Mouse (Mus musculus) frontal cortex, postnatal 36 days (tissue): ENCODE data around the gene Chmp2a.

Source experiments
- DNase-seq, 2 experiments: peaks; one replicate each; pipeline ENCODE4 v3.0.0; 2022; ENCODE audit warnings: low spot score in 2 of 2

Gene Chmp2a

GRCm38 (mm10) chr7:13035211-13035855 lies 726 bp upstream of the Chmp2a start:
- no peak for DNase-seq

GRCm38 (mm10) chr7:13033451-13034147 lies 1.0 kb downstream of the Chmp2a start:
- DNase-seq: no peak

GRCm38 (mm10) chr7:13032541-13032940 lies 2.1 kb downstream of the Chmp2a start:
- DNase-seq: no peak

- DNase-seq: no peak
Observed at GRCm38 (mm10) chr7:13031983-13032382, 2.6 kb downstream of the Chmp2a start.

DNA sequence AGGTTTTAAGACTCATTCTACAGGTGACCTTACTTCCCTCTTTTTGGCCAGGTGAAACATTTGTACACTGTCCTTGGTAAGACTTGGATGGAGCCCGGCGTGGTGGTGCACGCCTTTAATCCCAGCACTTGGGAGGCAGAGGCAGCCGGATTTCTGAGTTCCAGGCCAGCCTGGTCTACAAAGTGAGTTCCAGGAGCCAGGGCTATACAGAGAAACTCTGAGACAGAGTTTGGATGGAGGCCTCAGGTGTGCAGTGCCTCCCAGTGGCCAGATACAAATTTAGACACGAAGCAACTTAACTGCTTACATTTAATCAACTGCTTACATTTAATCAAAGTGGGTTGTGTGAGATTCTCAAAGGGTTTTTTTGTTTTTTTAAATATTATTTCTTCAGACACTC lies 3.5 kb downstream of the Chmp2a start:
- DNase-seq: no peak

DNA sequence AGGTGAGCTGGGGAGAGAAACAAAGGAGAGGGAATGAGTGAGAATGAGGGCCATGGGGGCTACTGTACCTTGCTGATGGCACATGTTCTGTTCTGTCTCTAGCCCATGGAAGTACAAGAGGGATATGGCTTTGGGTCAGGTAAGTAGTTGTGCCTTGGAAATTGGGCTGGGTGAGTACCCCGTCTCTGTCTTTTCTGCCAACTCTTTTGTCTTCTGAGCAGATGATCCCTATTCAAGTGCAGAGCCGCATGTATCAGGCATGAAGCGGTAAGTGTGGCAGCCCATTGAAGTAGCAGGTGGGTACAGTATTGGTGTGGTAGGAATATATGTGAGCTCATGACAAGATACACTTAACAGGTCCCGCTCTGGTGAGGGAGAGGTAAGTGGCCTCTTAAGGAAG lies 5.6 kb downstream of the Chmp2a start:
- DNase-seq: no peak

GRCm38 (mm10) chr7:13025511-13026112 lies 9.0 kb downstream of the Chmp2a start:
- no peak for DNase-seq

- peak; percentile 74 to 84 for DNase-seq
Observed at GRCm38 (mm10) chr7:13024805-13025204, 9.8 kb downstream of the Chmp2a start.

- DNase-seq: peak; percentile 96 to 98
Observed at GRCm38 (mm10) chr7:13023928-13024731, 10.5 kb downstream of the Chmp2a start.

DNA sequence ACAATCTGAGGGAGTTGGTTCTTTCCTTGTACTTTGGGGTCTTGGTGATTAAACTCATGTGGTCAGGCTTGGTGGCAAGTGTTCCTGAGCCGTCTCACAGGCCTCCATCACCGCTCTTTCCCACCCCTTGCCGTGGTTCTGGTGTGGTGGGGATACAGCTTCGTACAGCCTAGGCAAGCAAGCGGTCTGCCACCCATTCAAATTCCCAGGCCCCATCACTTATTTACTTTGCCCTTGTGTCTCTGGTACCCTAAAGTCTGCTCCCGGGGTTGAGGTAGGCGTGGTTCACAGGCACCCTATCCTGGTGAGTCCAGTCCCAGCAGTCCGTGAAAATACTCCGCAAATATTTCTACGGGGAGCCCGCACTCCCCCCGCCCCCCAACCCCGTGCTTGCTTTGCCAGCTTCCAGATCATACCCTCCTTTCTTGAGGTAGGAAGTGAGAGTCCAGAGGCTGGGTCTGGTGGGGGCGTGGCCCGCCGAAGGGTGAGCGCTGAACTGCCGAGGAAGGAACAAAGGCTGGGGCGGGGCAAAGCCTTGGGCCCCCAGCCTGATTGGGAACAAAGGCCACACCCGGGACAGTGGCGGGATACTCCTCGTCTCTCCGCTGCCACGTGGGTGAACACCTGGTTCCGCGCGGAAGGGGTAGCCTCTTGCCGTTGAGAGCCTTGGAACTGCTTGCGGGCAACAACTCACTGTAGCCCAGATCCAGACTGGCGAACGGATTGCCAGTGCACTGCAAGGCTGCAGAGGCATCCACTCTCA lies 11.7 kb downstream of the Chmp2a start:
- DNase-seq: no peak

- no peak for DNase-seq
Observed at GRCm38 (mm10) chr7:13015217-13015616, 19.4 kb downstream of the Chmp2a start.

- no peak for DNase-seq
Observed at GRCm38 (mm10) chr7:13014275-13014839, 20.2 kb downstream of the Chmp2a start.

DNA sequence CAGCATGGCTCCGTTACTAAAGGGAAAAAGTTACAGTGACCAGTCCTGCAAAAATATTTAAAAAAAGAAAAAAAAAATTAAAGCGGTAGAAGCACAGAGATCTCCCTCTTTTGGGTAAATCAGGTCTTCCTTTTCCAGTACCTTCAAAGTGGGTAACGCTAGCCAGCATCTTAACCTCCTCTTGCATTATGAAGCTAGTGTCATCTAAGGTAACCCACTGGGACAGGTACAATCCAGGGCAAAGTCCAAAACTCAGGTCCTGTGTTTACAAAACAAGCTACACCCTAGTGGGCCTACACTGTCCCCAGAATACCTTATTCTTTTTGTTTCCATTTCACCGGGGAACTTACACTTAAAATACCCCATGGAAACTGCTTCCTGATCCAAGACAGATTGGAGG lies 20.9 kb downstream of the Chmp2a start:
- no peak for DNase-seq

DNA sequence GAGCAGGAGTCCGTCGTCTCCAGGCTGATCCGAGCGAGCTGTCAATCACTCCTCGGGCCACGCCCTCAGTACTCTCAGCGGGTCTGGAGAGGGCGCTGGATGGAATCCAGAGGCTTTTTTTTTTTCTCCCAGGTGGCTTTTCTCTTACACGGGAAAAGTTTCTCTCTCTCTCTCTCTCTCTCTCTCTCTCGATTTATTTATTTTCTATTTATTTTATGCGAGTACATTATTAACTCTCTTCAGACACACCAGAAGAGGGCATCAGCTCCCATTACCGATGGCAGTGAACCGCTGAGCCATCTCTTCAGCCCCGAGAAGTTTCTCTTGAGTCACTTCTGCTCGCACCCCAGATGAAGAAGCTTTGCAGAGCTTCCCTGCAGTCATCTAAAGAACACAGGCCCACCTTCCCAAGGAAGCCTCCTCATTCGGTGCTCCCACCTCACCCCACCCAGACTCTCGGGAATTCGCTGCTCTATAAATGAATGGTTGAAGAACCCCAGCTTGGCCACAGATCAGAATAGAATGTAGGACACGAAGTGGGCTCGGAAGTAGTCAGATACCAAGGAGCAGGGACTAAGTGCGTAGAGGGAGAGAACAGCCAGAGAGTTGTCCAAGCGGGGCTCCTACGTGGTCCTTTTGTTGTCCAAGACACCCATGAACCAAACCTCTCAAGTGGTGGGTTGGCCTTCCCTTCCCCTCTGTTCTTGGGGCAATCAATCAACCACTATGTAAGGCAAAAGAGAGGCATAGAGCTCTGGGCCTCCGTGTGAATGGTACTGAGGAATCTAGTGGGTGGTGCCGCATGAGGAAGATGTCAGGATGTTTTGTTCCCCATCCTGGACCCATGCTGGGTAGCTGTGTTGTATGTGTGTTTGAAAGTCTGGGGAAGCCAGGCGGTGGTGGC lies 24.4 kb downstream of the Chmp2a start, which contains the start of gene Zbtb45:
Gene Zbtb45, minus strand, starts transcription at position 30 of the 904 bp plus-strand sequence.
- DNase-seq: no peak

GRCm38 (mm10) chr7:13009143-13010004 lies 25.2 kb downstream of the Chmp2a start:
- peak; percentile 94 to 96 for DNase-seq

DNA sequence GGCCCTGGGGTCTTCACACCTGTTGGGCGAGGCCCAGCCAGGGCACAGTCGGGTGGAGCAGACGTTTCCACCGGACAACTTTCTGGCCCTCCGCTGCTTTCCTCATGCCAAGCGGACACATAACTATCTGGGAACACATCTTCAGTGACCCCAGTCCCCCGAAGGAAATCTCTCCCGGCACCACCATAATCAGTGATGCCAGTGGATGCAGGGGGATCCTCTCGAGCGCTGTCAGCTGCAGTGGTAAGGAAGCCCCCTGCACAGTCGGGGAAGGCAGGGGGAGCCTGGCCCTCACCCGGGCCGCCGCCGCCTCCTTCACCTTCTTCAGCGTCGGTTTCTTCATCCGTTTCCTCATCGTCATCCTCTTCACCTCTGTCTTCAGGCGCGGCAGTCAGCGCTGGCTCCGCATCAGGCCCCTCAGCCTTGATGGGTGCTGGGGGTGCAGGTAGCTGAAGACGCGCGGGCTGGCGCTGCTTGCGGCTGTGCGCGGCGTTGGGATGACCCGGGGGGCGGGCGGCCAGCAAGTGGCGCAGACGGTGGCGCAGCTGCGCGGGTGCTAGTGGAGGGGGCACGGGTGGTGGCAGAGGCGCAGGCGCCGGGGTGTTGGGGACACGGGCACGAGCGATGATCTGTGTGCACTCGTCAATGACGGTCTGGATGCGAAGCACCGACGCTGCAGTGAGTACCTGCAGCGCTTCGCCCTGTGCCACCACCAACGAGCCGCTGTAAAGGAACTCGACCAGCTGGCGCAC lies 27.1 kb downstream of the Chmp2a start:
- no peak for DNase-seq

DNA sequence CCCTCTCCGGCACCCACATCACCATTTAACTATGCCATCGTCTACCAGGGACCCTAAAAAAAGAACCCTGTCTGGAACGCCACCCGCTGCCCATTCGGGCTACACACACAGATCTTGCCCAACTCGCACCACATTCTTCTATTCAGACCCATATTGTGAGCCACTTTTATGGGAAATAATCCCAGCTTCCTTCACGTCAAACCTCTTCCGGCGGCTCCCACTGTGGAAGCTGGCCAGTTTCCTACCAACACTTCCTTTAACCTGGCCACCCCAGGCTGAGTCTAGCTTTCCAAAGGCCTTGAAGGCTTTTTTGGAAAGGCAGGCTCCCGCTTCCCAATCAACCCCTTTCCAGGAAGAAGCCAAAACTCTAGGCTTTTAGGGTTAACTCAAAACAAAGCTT lies 28.1 kb downstream of the Chmp2a start:
- DNase-seq: no peak

DNA sequence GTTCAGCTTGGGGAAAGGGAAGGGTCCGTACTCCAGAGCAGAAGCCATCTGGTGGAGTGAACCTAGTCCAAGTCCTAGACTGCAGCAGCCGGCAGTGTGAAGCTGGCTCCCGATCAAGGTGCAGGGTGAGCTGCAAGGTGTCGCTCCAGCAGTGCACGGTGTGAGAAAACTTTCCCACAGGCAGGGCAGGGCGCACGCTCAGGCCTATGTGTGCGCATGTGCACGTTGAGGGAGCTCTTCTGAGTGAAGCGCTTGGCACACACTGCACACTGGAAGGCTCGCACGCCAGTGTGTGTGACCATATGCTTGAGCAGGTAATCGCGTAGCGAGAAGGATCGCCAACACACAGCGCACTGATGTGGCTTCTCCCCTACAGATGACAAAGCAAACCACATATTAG lies 28.6 kb downstream of the Chmp2a start:
- DNase-seq: no peak
